Mouse (Mus musculus) liver, embryonic 14.5 days (tissue): ENCODE results near the gene Selenov. TPM values are rescaled to one million over a fixed set of nuclear protein-coding genes. Genes with fewer than 3 reads are reported as not detected.

Experiments used
- ATAC-seq: fragments of 200-750 bp; cut with Nextera tagmentation; 2 replicates; pipeline ENCODE4 v1.8.0; 2017; ENCODE audit warnings: moderate number of reproducible peaks, mild to moderate bottlenecking, moderate library complexity; ENCODE audit not compliant: insufficient read depth
- DNase-seq, 3 experiments: peaks; one replicate each; pipeline ENCODE4 v3.0.0-alpha.2; 2012 to 2013; ENCODE audit warnings: low read depth in 3 of 3, low spot score in 3 of 3
- H3K27ac ChIP-seq: fragments of 300-500 bp; sonication (generic); 2 replicates; pipeline ENCODE4 v1.5.1; 2014; ENCODE audit warnings: moderate library complexity, mild to moderate bottlenecking, control low read depth, inconsistent platforms
- H3K27me3 ChIP-seq: fragments of 300-500 bp; sonication (generic); 2 replicates; pipeline ENCODE4 v1.6.1; 2014; ENCODE audit warnings: mild to moderate bottlenecking, low read length, moderate library complexity; ENCODE audit not compliant: control insufficient read depth, insufficient read depth
- H3K36me3 ChIP-seq: fragments of 300-500 bp; sonication (generic); replicated peaks from 2 replicates; pipeline ENCODE4 v1.6.1; 2014; ENCODE audit warnings: low read depth; ENCODE audit not compliant: control insufficient read depth, insufficient read depth
- H3K4me1 ChIP-seq, 2 experiments: fragments of 200-500 bp in 1 of 2; fragments of 300-500 bp in 1 of 2; sonication (generic) in 1 of 2; replicated peaks; 2 replicates each; pipeline ENCODE4 v1.6.1; 2012 to 2014; ENCODE audit warnings: antibody characterized with exemption in 1 of 2, inconsistent platforms in 1 of 2, low read length in 1 of 2; ENCODE audit not compliant: control insufficient read depth in 2 of 2, insufficient read depth in 2 of 2
- H3K4me2 ChIP-seq: fragments of 300-500 bp; sonication (generic); 2 replicates; pipeline ENCODE4 v1.6.1; 2014; ENCODE audit warnings: low read depth, mild to moderate bottlenecking, control low read depth, moderate library complexity
- H3K4me3 ChIP-seq, 2 experiments: fragments of 200-500 bp in 1 of 2; fragments of 300-500 bp in 1 of 2; sonication (generic) in 1 of 2; 2 replicates each; pipeline ENCODE4 v1.5.1; 2012 to 2014; ENCODE audit warnings: low read depth in 2 of 2, low read length in 2 of 2, mild to moderate bottlenecking in 2 of 2, control low read depth in 1 of 2, inconsistent platforms in 1 of 2, moderate library complexity in 1 of 2; ENCODE audit not compliant: insufficient read depth in 1 of 2
- H3K9ac ChIP-seq: fragments of 300-500 bp; sonication (generic); replicated peaks from 2 replicates; pipeline ENCODE4 v1.6.1; 2014; ENCODE audit warnings: mild to moderate bottlenecking, control low read depth, moderate library complexity
- H3K9me3 ChIP-seq: fragments of 300-500 bp; sonication (generic); 2 replicates; pipeline ENCODE4 v1.6.1; 2016; ENCODE audit warnings: low read length, mixed read lengths; ENCODE audit not compliant: control insufficient read depth
- CTCF ChIP-seq: IDR thresholded peaks from 2 replicates; pipeline ENCODE4 v1.5.1; 2016; ENCODE audit warnings: antibody characterized with exemption, low read depth, control low read depth
- EP300 ChIP-seq: IDR thresholded peaks from 2 replicates; pipeline ENCODE4 v1.6.1; 2016; ENCODE audit warnings: antibody characterized with exemption, low read depth
- WGBS: fragments of 180-500 bp; shearing (Covaris S2); extraction: QIAGEN DNeasy Blood & Tissue Kit; methylation state at CpG from one replicate; pipeline ENCODE4 v1.1.7; 2014; ENCODE audit not compliant: insufficient replicate concordance; 5-methylcytosine and 5-hydroxymethylcytosine counted together
- polyA plus RNA-seq, 2 experiments: library from polyadenylated mRNA; depleted of rRNA in 1 of 2; stranded (reverse) in 1 of 2; unstranded in 1 of 2; fragments of >200 nt; fragmentation: Nextera tagmentation in 1 of 2; extraction: Ambion mirVana in 1 of 2; gene quantifications; 2 replicates each; pipeline versions ENCODE4 v1.2.1 to v1.2.3; 2012 to 2014

The Selenov gene
- polyA plus RNA-seq, 2 experiments = not detected

- ATAC-seq = no peak
- Histone ChIP-seq H3K27me3 (peaks cover 57% of the 10 kb centered on the region), H3K4me2 (no peak overlapping the region), H3K9ac (no peak overlapping the region), H3K4me1 (no peaks in the 10 kb centered on the region; a peak in 1 of 4 replicates), H3K36me3 (no peaks in the 10 kb centered on the region), H3K4me3 (no peak overlapping the region), H3K9me3 (no peaks in the 10 kb centered on the region), H3K27ac (no peak overlapping the region)
- TF ChIP-seq CTCF (0 out of 2 replicates have a peak, but pooled peaks have one; percentile 13), EP300 (no peak)
- DNase-seq = no peak
- 5% methylated on average over 18 of the region's 18 CpGs for WGBS
These were observed 821 bp downstream of the Selenov start for GRCm38 (mm10) chr7:28290165-28290564.

- peaks cover 2 to 3% of the 10 kb centered on the region in 2 experiments; a peak in 3 of 4 replicates for H3K4me1 ChIP-seq
- no peaks in the 10 kb centered on the region for H3K27me3 ChIP-seq
- H3K36me3 ChIP-seq = no peaks in the 10 kb centered on the region
- DNase-seq = no peak
- H3K4me2 ChIP-seq = no peak overlapping the region
- TF ChIP-seq CTCF (no peak), EP300 (no peak)
- no peak overlapping the region for H3K4me3 ChIP-seq
- H3K9ac ChIP-seq = no peak overlapping the region
- H3K27ac ChIP-seq = no peak overlapping the region
- no peaks in the 10 kb centered on the region for H3K9me3 ChIP-seq
- ATAC-seq = no peak
- WGBS = 58% methylated on average over 7 of the region's 7 CpGs
These were observed 10.4 kb downstream of the Selenov start for GRCm38 (mm10) chr7:28280630-28281029.

- ATAC-seq = no peak
- Histone ChIP-seq H3K4me3 (peak overlapping the region; percentile 68 to 72), H3K9me3 (no peaks in the 10 kb centered on the region), H3K4me1 (peaks cover 2 to 3% of the 10 kb centered on the region in 2 experiments; a peak in 3 of 4 replicates), H3K9ac (peak overlapping the region; percentile 76), H3K27ac (no peak overlapping the region), H3K27me3 (no peaks in the 10 kb centered on the region), H3K36me3 (no peaks in the 10 kb centered on the region), H3K4me2 (peak overlapping the region; percentile 87)
- 82% methylated on average over 7 of the region's 7 CpGs for WGBS
- no peak for DNase-seq
- no peak for TF ChIP-seq CTCF
- no peak for TF ChIP-seq EP300
These were observed 12.7 kb downstream of the Selenov start for GRCm38 (mm10) chr7:28278279-28278652.

- Histone ChIP-seq H3K4me2 (peak within 1 kb of the TSS; percentile 87), H3K4me1 (peaks cover 2 to 3% of the 10 kb centered on the region in 2 experiments; a peak in 3 of 4 replicates), H3K36me3 (no peaks in the 10 kb centered on the region), H3K9me3 (no peaks in the 10 kb centered on the region), H3K27ac (no peak within 1 kb of the TSS), H3K9ac (peak within 1 kb of the TSS; percentile 76), H3K4me3 (peak within 1 kb of the TSS; percentile 68 to 72), H3K27me3 (no peaks in the 10 kb centered on the region)
- WGBS = 3% methylated on average over 66 of the region's 68 CpGs
- peak; percentile 78 for ATAC-seq
- DNase-seq = peak; percentile 79 to 81 (median 81)
- peak; percentile 97 for TF ChIP-seq CTCF
- no peak for TF ChIP-seq EP300
These were observed 13.2 kb downstream of the Selenov start, which contains the start of gene Eid2b for GRCm38 (mm10) chr7:28277615-28278278. TSS of gene Eid2b (plus strand) at chr7:28277739.

- no peak for ATAC-seq
These were observed 13.8 kb downstream of the Selenov start for GRCm38 (mm10) chr7:28277237-28277614.

More at GRCm38 (mm10) chr7:28277237-28277614, 13.8 kb downstream of the Selenov start:
- DNase-seq = no peak
- no peaks in the 10 kb centered on the region for H3K9me3 ChIP-seq
- H3K4me1 ChIP-seq = peaks cover 2 to 3% of the 10 kb centered on the region in 2 experiments; a peak in 3 of 4 replicates
- no peak overlapping the region for H3K27ac ChIP-seq
- H3K4me3 ChIP-seq = no peak overlapping the region
- no peak overlapping the region for H3K9ac ChIP-seq
- 50% methylated on average over 8 of the region's 8 CpGs for WGBS
- no peak overlapping the region; the same call in none of the 2 replicates for H3K4me2 ChIP-seq
- no peaks in the 10 kb centered on the region for H3K36me3 ChIP-seq
- H3K27me3 ChIP-seq = no peaks in the 10 kb centered on the region
- TF ChIP-seq CTCF (no peak), EP300 (no peak)
